Mouse (Mus musculus): ENCODE results near the gene Rnf180.

DNA sequence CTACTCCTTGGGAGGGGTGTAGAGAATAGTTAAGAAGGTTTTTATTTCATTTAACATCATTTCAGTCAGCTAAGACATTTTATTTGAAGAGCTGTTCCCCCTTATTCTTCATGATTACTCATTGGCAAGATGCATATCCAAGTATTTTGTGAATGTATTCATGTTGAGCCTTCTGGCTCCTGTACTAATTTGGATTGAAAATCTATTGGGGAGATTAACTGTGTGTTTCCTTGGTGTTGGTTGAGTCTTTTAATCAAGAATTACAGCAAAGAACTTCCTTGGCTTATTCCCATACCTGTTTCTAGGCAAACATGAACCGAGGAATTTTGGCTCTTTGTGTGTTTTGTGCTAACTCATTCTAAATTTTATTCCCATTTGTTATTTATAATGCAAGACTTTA is 22.3 kb upstream of the Rnf180 start:
- no peak for TF ChIP-seq CTCF (IDR thresholded peaks at IDR 0.05; ENCODE audit: borderline replicate concordance, extremely low read depth, insufficient read depth, insufficient read length)
- TF ChIP-seq POLR2A (IDR thresholded peaks at IDR 0.05; ENCODE audit: borderline replicate concordance, extremely low read depth, insufficient read depth, insufficient read length, poor library complexity, severe bottlenecking) = no peak
